Mouse (Mus musculus) ES-Bruce4 (cell line): ENCODE data around the gene Eif5a. TPM values are rescaled to one million over a fixed set of nuclear protein-coding genes. Genes with fewer than 3 reads are reported as not detected.

Experiments
- H3K27ac ChIP-seq: 2 replicates; pipeline ENCODE4 v1.5.1; 2012; ENCODE audit warnings: low read length, inconsistent platforms; ENCODE audit not compliant: insufficient read depth
- H3K27me3 ChIP-seq: 2 replicates; pipeline ENCODE4 v1.6.1; 2012; ENCODE audit warnings: mild to moderate bottlenecking, low read length, inconsistent platforms; ENCODE audit not compliant: control insufficient read depth, poor library complexity, insufficient read depth, severe bottlenecking
- H3K36me3 ChIP-seq: 2 replicates; pipeline ENCODE4 v1.6.1; 2012; ENCODE audit warnings: inconsistent platforms, mild to moderate bottlenecking, low read length, moderate library complexity; ENCODE audit not compliant: control insufficient read depth, poor library complexity, insufficient read depth, severe bottlenecking
- H3K4me1 ChIP-seq: one replicate; pipeline ENCODE4 v1.8.1; 2011; ENCODE audit warnings: low read length; ENCODE audit not compliant: control insufficient read depth, insufficient read depth
- H3K4me3 ChIP-seq: 2 replicates; pipeline ENCODE4 v1.5.1; 2011; ENCODE audit warnings: low read depth, mild to moderate bottlenecking, low read length
- H3K9ac ChIP-seq: 2 replicates; pipeline ENCODE4 v1.6.1; 2012; ENCODE audit warnings: low read depth, mild to moderate bottlenecking, inconsistent platforms; ENCODE audit not compliant: poor library complexity, severe bottlenecking
- H3K9me3 ChIP-seq: replicated peaks from 2 replicates; pipeline ENCODE4 v1.6.1; 2012; ENCODE audit warnings: mild to moderate bottlenecking, low read length, inconsistent platforms; ENCODE audit not compliant: control insufficient read depth, poor library complexity, insufficient read depth, severe bottlenecking
- CTCF ChIP-seq: IDR thresholded peaks from one replicate; pipeline ENCODE4 v1.8.1; 2011; ENCODE audit warnings: low read depth, low read length
- EP300 ChIP-seq: IDR thresholded peaks from 2 replicates; pipeline ENCODE4 v1.6.1; 2011; ENCODE audit warnings: low read depth, low read length; ENCODE audit not compliant: insufficient read depth
- POLR2A ChIP-seq: IDR thresholded peaks from one replicate; pipeline ENCODE4 v1.8.1; 2011; ENCODE audit warnings: low read length; ENCODE audit not compliant: insufficient read depth
- polyA plus RNA-seq: library from polyadenylated mRNA; stranded (reverse); fragments of >200 nt; gene quantifications from 2 replicates; pipeline ENCODE4 v1.2.4, GENCODE M21; 2011; ENCODE audit warnings: low read depth; ENCODE audit not compliant: missing spikeins, insufficient read depth, insufficient read length

Gene Eif5a
- polyA plus RNA-seq, 1 experiment: 1,015 TPM

DNA sequence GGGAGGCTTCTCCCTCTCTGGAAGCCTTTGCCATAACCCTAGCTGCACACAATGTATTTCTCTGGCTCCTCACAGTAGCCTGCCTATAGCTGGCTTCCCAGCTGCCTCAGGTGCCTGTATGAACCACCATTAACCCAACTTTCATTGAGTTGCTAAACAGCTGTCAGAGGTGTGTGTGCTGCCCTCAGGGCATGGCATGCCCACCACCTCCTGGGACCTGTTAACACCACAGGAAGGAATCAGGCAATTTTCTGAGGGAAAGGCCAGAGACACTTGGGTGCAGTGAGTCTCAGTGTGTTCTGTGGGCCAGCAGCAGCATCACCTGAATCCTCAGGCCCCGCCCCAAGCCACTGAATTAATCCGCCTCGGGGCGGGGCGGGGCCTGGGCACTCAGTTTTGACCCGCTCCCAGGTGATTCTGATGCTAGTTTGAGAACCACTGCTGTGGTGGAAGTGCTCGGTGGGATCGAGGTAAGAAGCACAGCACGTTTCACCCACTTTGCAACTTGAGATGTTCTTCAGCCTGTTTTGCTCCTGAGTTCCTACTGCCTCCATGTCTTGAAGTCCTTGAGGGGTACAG lies 16.7 kb upstream of the Eif5a start:
- no peaks in the 10 kb centered on the region; the same call in 1 of the 2 replicates for H3K36me3 ChIP-seq
- H3K4me3 ChIP-seq: no peak overlapping the region
- H3K4me1 ChIP-seq: peaks cover 11% of the 10 kb centered on the region
- no peak overlapping the region for H3K9ac ChIP-seq
- no peaks in the 10 kb centered on the region for H3K27me3 ChIP-seq
- H3K9me3 ChIP-seq: no peaks in the 10 kb centered on the region
- no peak for TF ChIP-seq EP300
- no peak for TF ChIP-seq CTCF
- no peak for TF ChIP-seq POLR2A
- no peak overlapping the region for H3K27ac ChIP-seq

DNA sequence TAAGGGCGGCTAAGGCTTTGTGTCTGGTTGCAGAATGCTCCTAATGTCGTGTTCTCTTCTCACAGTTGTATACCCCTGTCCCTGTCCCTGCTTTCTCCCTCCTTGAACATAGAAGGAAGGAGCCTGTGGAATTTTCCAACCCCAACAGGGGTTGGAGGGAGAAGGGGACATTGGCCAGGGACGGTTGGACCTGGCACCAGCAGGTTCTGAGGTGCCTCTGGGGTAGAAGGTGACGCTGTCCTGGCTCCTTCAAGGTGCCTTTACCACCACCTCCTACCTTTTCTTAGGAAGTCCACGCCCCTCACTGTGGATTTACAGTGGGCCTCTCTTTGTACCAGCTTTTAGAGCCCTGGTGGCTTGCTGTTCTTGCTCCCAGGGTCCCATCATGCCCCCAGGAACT lies 16.1 kb upstream of the Eif5a start:
- Histone ChIP-seq H3K4me1 (peaks cover 11% of the 10 kb centered on the region), H3K9me3 (no peaks in the 10 kb centered on the region), H3K36me3 (no peaks in the 10 kb centered on the region; the same call in 1 of the 2 replicates), H3K27me3 (no peaks in the 10 kb centered on the region), H3K27ac (no peak overlapping the region), H3K4me3 (no peak overlapping the region), H3K9ac (no peak overlapping the region)
- TF ChIP-seq POLR2A (no peak), CTCF (no peak), EP300 (no peak)

DNA sequence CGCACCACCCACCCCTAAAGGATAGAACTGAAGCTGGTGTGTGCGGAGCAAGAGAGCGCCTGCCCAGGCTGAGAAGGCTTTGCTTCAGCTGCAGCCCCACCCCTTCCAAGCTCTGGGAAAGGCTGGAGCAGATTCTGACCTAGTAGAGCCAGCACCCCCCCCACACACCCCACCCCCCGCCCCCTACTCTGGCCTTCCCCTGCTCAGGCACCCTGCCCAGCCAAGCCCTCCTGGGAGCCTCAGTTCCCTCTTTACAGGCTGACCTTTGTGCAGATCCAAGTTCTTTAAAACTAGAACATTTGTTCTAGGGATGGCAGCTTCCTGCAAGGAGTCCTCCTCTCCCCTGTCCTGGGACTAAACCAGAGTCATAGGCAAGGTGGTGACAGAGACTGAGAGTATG lies 15.6 kb upstream of the Eif5a start:
- peaks cover 9% of the 10 kb centered on the region for H3K4me1 ChIP-seq
- H3K4me3 ChIP-seq: no peak overlapping the region
- no peak overlapping the region for H3K9ac ChIP-seq
- no peaks in the 10 kb centered on the region for H3K9me3 ChIP-seq
- H3K36me3 ChIP-seq: no peaks in the 10 kb centered on the region; the same call in 1 of the 2 replicates
- TF ChIP-seq POLR2A (no peak), EP300 (no peak), CTCF (no peak)
- no peaks in the 10 kb centered on the region for H3K27me3 ChIP-seq
- H3K27ac ChIP-seq: no peak overlapping the region

DNA sequence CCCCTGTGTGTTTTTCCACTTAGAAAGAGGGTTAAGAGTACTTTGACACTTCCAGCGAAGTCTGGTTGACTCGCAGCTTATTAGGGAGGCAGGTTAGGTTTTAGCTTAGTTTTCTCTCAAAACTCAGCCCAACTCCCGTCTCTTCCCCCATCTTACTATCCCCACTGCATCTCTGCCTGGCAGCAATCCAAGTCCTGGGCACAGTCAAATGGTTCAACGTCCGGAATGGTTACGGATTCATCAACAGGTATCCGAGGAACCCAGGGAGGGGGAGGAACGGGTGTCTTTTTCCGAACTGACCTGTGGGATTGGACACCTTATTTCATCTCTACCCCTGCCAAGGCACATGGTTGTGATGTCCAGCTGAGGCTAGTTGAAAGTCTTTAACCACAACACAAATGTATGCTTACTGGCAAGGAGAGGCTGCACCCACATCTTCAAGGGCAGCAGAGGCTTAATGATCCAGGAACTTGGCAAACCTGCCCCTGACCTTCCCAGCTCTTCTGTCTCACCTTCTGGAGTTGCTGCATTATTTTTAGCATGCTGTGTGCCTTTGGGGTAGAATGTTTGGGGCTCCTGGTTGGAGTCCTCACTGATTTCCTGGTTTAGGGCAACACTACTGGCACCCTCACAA lies 15.1 kb upstream of the Eif5a start:
- Histone ChIP-seq H3K36me3 (no peaks in the 10 kb centered on the region; the same call in 1 of the 2 replicates), H3K9ac (peak overlapping the region; percentile 94), H3K4me1 (peaks cover 9% of the 10 kb centered on the region), H3K4me3 (peak overlapping the region; percentile 58), H3K9me3 (no peaks in the 10 kb centered on the region), H3K27me3 (no peaks in the 10 kb centered on the region), H3K27ac (no peak overlapping the region)
- TF ChIP-seq EP300 (no peak), POLR2A (no peak), CTCF (no peak)

DNA sequence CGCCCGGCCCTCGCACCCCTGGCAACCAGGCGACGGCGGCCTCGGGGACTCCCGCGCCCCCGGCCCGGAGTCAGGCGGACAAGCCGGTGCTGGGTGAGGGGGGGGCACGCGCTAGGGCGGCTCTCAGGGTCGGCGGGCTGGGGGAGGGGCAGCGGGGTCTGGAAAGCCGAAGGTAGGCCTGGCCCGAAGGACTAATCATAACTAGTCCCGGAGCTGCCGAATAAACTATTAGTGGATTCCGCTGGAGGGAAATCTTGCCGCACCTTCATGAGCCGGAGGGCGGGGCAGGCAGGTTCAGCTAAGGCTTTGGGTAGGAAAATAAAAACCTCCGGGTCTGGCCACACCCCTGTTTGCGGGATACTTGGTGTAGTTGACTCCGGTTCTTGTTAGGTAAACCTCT lies 14.4 kb upstream of the Eif5a start:
- H3K9me3 ChIP-seq: no peaks in the 10 kb centered on the region
- peaks cover 9% of the 10 kb centered on the region for H3K4me1 ChIP-seq
- TF ChIP-seq POLR2A (no peak), CTCF (no peak), EP300 (no peak)
- no peaks in the 10 kb centered on the region; the same call in 1 of the 2 replicates for H3K36me3 ChIP-seq
- H3K4me3 ChIP-seq: peak overlapping the region; percentile 58
- H3K9ac ChIP-seq: peak overlapping the region; percentile 94
- no peak overlapping the region for H3K27ac ChIP-seq
- H3K27me3 ChIP-seq: no peaks in the 10 kb centered on the region
